Mouse (Mus musculus) A20 (cell line): ENCODE measurements around the gene Vmn2r101.

ENCODE experiments used
- DNase-seq: peaks from one replicate; pipeline ENCODE4 v3.0.0-alpha.2; 2011; ENCODE audit warnings: low read depth, low spot score

Vmn2r101 gene

DNA sequence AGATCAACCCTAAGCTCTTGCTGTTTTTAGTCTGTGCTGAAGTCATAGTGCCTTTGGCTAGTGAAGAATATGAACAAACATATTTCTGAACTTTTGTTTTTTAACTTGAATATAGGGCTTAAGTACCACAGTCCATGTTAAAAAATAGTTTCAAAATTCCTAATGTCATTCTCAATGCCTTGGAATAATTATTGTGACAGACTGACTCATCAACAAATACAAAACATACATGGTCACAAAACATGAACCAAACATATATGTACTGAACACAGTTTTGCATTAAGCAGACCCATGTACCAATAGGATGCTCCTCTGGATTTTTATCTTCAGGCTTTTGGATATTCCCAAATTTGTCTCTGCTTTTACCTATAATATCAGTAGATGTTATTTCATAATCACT is at the start of gene Vmn2r101:
Vmn2r101 (plus strand) TSS at position 301 of the 400 bp plus-strand sequence.
- no peak for DNase-seq

DNA sequence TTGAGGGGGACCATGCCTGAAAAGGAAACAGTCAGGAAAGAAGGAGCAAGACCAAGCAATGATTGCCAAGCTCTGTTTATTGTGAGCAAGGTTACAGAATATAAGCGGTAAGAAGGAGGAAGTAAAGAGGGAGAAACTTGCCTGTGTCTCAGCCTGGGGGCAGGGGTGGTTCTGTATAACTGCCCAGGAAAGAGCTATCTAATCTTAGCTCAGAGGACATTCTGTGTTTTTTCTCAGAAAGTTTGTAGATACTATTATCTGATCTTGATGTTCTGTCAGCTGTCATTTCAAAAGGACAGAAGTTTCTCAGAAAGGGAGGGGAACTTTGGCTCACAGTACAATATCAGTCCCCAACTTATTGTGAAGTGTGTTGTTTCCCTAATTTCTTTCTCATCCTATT is 52.3 kb downstream of the Vmn2r101 start:
- peak; percentile 24 for DNase-seq

DNA sequence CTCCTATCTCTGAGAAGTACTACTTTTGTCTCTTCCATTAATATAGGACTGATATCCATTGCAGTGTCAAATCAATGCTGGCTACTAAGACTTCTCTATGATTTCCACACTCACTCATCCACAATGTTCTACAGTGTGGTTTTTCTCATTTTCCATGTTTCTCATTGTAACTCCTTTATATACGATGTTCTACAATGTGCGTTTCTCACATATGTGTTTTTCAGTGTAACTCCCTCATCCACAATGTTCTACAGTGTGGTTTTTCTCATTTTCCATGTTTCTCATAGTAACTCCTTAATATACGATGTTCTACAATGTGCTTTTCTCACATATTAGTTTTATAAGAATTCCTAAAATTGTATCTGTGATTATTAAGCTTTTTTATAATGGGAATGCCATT is 81.4 kb downstream of the Vmn2r101 start:
- DNase-seq, result no peak

DNA sequence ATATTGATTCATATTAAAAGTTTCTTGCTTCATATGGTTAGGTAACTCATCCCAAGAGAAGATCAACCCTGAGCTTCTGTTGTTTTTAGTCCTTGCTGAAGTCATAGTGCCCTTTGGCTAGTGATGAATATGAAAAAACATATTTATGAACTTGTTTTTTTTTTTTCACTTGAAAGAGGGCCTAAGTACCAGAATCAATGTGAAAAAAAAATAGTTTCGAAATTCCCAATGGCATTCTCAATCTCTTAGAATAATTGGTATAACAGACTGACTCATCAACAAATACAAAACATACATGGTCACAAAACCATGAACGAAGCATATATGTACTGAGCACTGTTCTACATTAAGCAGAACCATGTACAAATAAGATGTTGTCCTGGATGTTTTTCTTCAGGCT is 83.0 kb downstream of the Vmn2r101 start, which contains the start of gene Vmn2r102:
Vmn2r102 (plus strand) TSS at position 301 of the 400 bp plus-strand sequence.
- DNase-seq, result no peak
